Comparison of ENCODE assay signal across 8 mouse cellular contexts in the genomic region with DNA sequence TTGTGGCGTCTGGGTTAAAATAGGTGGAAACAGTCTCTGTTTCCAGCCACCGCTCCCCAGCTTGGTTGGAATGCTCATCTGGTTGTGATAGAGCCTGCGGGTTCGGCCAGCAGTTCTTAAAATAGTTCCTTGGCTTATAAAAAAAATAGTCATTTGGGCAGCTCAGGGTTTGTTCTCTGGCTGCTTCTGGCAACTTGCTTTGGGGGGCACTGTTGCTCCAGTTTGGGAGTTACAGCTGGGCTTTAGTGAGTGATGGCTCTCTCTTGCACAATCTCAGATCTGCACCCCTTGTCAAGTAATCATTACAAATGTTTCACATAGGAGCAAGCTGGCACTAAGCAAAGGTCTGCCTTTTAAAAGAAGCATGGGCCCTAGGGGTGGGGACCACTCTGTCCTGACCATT.
DNase-seq lines count a peak whose midpoint lies in the region; ATAC-seq lines count a peak whose summit lies in the region.

No protein-coding gene starts in this region.

- peak; percentile 41 for DNase-seq in ZHBTc4 (ENCODE audit: low read depth, low spot score)
- DNase-seq in cerebellum, postnatal 25 days, result peak; percentile 72 to 80
- peak; percentile 12 to 47 for DNase-seq in frontal cortex, postnatal 36 days (ENCODE audit: low spot score in 2 of 2)
- DNase-seq in layer of hippocampus, postnatal 10 days (ENCODE audit: low spot score in 2 of 2), result peak; percentile 48 to 59
- no peak for DNase-seq in midbrain, embryonic 11.5 days (ENCODE audit: low spot score, missing footprints)
- DNase-seq in urinary bladder, postnatal 36 days (ENCODE audit: low spot score in 2 of 2), result peak; percentile 30 to 60
- DNase-seq in thymus, postnatal 0 days (ENCODE audit: low spot score), result no peak

- H3K9ac ChIP-seq in hindbrain, embryonic 13.5 days, result no peak overlapping the region
- H3K9ac ChIP-seq in midbrain, embryonic 11.5 days (ENCODE audit: low read length), result no peak overlapping the region

- no peaks in the 10 kb centered on the region for H3K36me3 ChIP-seq in hindbrain, embryonic 13.5 days
- H3K36me3 ChIP-seq in midbrain, embryonic 11.5 days (ENCODE audit: control insufficient read depth, insufficient read depth, low read length), result no peaks in the 10 kb centered on the region

- H3K9me3 ChIP-seq in hindbrain, embryonic 13.5 days, result peaks cover 5% of the 10 kb centered on the region; the same call in 1 of the 2 replicates
- peaks cover 3% of the 10 kb centered on the region; the same call in 1 of the 2 replicates for H3K9me3 ChIP-seq in midbrain, embryonic 11.5 days (ENCODE audit: control insufficient read depth, low read length)

- H3K27me3 ChIP-seq in hindbrain, embryonic 13.5 days, result no peaks in the 10 kb centered on the region
- H3K27me3 ChIP-seq in midbrain, embryonic 11.5 days (ENCODE audit: control insufficient read depth, insufficient read depth, low read length), result no peaks in the 10 kb centered on the region

- H3K27ac ChIP-seq in hindbrain, embryonic 13.5 days, result no peak overlapping the region
- no peak overlapping the region for H3K27ac ChIP-seq in midbrain, embryonic 11.5 days (ENCODE audit: low read depth, low read length)

- no peak overlapping the region for H3K4me3 ChIP-seq in hindbrain, embryonic 13.5 days
- no peak overlapping the region for H3K4me3 ChIP-seq in midbrain, embryonic 11.5 days (ENCODE audit: low read depth, low read length)

- H3K4me2 ChIP-seq in hindbrain, embryonic 13.5 days, result no peak overlapping the region
- no peak overlapping the region for H3K4me2 ChIP-seq in midbrain, embryonic 11.5 days

- peaks cover 7% of the 10 kb centered on the region for H3K4me1 ChIP-seq in hindbrain, embryonic 13.5 days (replicated peaks)
- no peaks in the 10 kb centered on the region; the same call in 1 of the 2 replicates for H3K4me1 ChIP-seq in midbrain, embryonic 11.5 days (ENCODE audit: control insufficient read depth, insufficient read depth, low read length)

- WGBS in hindbrain, embryonic 13.5 days, result 53% methylated on average over 4 of the region's 4 CpGs
- 55% methylated on average over 4 of the region's 4 CpGs for WGBS in midbrain, embryonic 11.5 days

- ATAC-seq in hindbrain, embryonic 13.5 days (ENCODE audit: low FRiP score), result peak; percentile 74
- ATAC-seq in midbrain, embryonic 11.5 days (ENCODE audit: low FRiP score), result peak; percentile 50; the same call in 1 of the 2 replicates

Comparison
In these comparisons a context has a peak if more than half of its experiments do, and no peak if none do; other contexts are left out.
1. DNase-seq: peak in ZHBTc4 (single experiment), cerebellum, postnatal 25 days (2 of 2), frontal cortex, postnatal 36 days (2 of 2), layer of hippocampus, postnatal 10 days (2 of 2) and urinary bladder, postnatal 36 days (2 of 2); none in midbrain, embryonic 11.5 days (single experiment) and thymus, postnatal 0 days (single experiment).